Mouse (Mus musculus) limb, embryonic 10.5 days (tissue): ENCODE measurements around the gene Gcc2. TPM values are rescaled to one million over a fixed set of nuclear protein-coding genes. Genes with fewer than 3 reads are reported as not detected.
"Not testable (repeated sequence)": the region's sequence is repeated elsewhere in the genome, so short reads cannot be mapped to it uniquely, and the experiment has no call there.

Experiments used
- DNase-seq: peaks from one replicate; pipeline ENCODE4 v3.0.0-alpha.2; 2017; ENCODE audit warnings: low spot score
- H3K27ac ChIP-seq: fragments of 300-500 bp; sonication (generic); 2 replicates; pipeline ENCODE4 v1.5.1; 2016; ENCODE audit warnings: mild to moderate bottlenecking
- H3K27me3 ChIP-seq: fragments of 300-500 bp; sonication (generic); 2 replicates; pipeline ENCODE4 v1.6.1; 2016; ENCODE audit warnings: low read depth, mild to moderate bottlenecking; ENCODE audit not compliant: poor library complexity, severe bottlenecking
- H3K36me3 ChIP-seq: fragments of 300-500 bp; sonication (generic); 2 replicates; pipeline ENCODE4 v1.6.1; 2016; ENCODE audit warnings: mild to moderate bottlenecking, moderate library complexity
- H3K4me1 ChIP-seq: fragments of 300-500 bp; sonication (generic); 2 replicates; pipeline ENCODE4 v1.6.1; 2016
- H3K4me3 ChIP-seq: fragments of 300-500 bp; sonication (generic); 2 replicates; pipeline ENCODE4 v1.5.1; 2016; ENCODE audit warnings: mild to moderate bottlenecking, moderate library complexity
- H3K9me3 ChIP-seq: fragments of 300-500 bp; sonication (generic); replicated peaks from 2 replicates; pipeline ENCODE4 v1.6.1; 2016; ENCODE audit warnings: mild to moderate bottlenecking
- WGBS: fragments of 180-500 bp; shearing (Covaris S2); methylation state at CpG from one replicate; pipeline ENCODE4 v1.1.7; 2016; 5-methylcytosine and 5-hydroxymethylcytosine counted together
- polyA plus RNA-seq: library from polyadenylated mRNA; unstranded; fragments of >200 nt; fragmentation: Nextera tagmentation; extraction: Ambion mirVana; gene quantifications from 2 replicates; pipeline ENCODE4 v1.2.1, GENCODE M21; 2016

Gcc2 gene
- polyA plus RNA-seq, 1 experiment from 2014 or later = 61.4 TPM

GRCm38 (mm10) chr10:58223161-58223560 is 32.1 kb upstream of the Gcc2 start:
- WGBS = 87% methylated on average over 4 of the region's 6 CpGs
- H3K4me1 ChIP-seq, H3K27me3 ChIP-seq, DNase-seq, H3K36me3 ChIP-seq, H3K27ac ChIP-seq, H3K4me3 ChIP-seq: not testable (repeated sequence)
- peaks cover 10% of the 10 kb centered on the region for H3K9me3 ChIP-seq

DNA sequence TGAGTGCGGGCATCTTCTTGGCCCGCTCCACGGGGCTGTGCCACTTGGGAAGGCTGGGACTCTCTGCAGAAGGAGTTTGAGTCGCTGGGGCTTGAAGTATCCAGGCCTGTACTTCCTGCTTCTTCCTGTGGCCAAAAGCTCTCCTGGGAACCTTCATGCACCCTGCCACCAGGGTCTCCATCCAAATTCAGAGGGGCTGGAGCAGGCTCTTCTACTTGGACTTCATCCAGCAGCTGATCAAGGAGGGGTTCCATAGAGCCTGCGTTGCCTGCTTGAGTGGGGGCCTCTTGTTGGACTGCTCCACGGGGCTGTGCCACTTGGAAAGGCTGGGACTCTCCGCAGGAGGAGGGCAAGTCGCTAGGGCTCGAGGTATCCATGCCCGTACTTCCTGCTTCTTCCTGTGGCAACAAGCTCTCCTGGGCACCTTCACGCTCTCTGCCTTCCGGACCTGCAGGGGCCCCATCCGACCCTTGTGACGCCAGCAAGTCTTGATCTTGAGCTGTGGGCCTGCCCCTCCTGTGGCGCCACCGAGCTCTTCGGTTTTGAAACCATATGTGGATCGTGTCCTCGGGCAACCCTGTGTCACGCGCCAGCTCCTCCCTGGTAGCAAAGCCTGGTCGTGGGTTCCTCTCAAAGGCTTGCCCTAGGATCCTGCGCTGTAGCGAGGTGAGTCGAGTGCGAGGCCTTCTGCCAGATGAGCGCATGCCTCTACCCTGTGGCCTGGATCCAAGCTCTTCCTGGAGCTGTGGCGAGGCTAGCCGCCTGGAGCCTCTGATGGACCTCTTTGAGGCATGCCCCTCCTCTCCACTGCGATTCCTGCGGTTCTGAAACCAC is 31.1 kb upstream of the Gcc2 start:
- WGBS = 85% methylated on average over 31 of the region's 31 CpGs
- not testable (repeated sequence) for H3K36me3 ChIP-seq, H3K4me3 ChIP-seq, H3K27me3 ChIP-seq, H3K4me1 ChIP-seq, H3K27ac ChIP-seq
- H3K9me3 ChIP-seq = peaks cover 10% of the 10 kb centered on the region
- DNase-seq = peak; percentile 70

DNA sequence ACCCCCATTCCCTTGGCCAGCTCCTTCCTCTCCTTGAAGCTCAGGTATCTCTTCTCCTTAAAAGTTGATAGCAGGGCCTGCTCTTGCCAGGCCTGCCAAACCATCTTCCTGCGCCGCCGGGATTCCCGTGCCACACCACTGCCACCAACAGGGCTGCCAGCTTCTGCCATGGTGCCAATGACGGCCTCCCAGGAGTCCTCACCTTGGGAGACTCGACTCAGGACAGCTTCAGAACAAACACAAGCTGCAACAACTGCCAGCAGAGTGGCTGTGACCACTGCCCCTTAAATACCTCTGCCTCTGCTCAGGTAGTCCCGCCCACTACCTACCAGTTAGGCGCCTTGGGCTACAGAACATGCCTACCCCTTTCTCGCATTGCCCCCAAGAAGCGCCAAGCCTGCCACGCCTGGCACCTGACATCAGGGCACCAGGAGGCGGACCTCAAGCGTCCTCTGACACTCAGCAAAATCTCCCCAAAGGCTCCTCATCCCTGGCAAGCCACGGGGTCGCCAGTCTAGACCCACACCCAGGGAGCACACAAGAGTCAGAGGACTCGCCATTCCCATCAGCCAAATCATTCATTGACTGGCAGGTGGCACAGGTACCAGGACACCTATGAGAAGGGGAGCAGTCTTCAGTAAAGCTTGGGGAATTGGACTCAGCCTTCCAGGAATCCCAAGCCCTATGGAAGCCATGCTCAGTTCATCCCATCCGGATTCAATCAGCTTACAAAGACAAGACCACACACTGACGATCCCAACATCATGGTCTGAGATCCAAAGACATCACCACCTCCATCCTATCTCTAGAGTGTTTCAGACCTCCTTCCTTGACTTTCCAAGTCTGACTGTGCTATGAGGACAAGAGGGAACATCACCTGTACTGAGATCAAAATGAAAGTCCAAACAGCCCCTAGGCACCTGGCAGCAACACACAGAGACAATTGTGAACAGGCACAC is 30.2 kb upstream of the Gcc2 start, which contains the start of gene AW822073:
TSS of gene AW822073 (minus strand) at position 104 of the 959 bp plus-strand sequence.
- WGBS = 87% methylated on average over 18 of the region's 18 CpGs

GRCm38 (mm10) chr10:58226357-58226756 is 28.9 kb upstream of the Gcc2 start:
- H3K36me3 ChIP-seq, H3K27me3 ChIP-seq, H3K27ac ChIP-seq, H3K4me3 ChIP-seq, H3K4me1 ChIP-seq: not testable (repeated sequence)
- peak; percentile 51 for DNase-seq
- 76% methylated on average over 4 of the region's 4 CpGs for WGBS
- H3K9me3 ChIP-seq = peaks cover 10% of the 10 kb centered on the region

More for the DNA sequence above, 30.2 kb upstream of the Gcc2 start, which contains the start of gene AW822073:
- not testable (repeated sequence) for H3K36me3 ChIP-seq, H3K27ac ChIP-seq, H3K4me1 ChIP-seq, H3K4me3 ChIP-seq, H3K27me3 ChIP-seq
- H3K9me3 ChIP-seq = peaks cover 10% of the 10 kb centered on the region
- peak; percentile 49 for DNase-seq

GRCm38 (mm10) chr10:58227798-58228197 is 27.5 kb upstream of the Gcc2 start:
- H3K4me3 ChIP-seq, H3K36me3 ChIP-seq, H3K27ac ChIP-seq, H3K27me3 ChIP-seq, H3K4me1 ChIP-seq, DNase-seq: not testable (repeated sequence)
- H3K9me3 ChIP-seq = peaks cover 17% of the 10 kb centered on the region
- WGBS = 90% methylated on average over 3 of the region's 6 CpGs

GRCm38 (mm10) chr10:58230021-58230420 is 25.3 kb upstream of the Gcc2 start:
- H3K4me3 ChIP-seq, H3K4me1 ChIP-seq, H3K27me3 ChIP-seq, H3K27ac ChIP-seq, DNase-seq, H3K36me3 ChIP-seq: not testable (repeated sequence)
- peaks cover 14% of the 10 kb centered on the region for H3K9me3 ChIP-seq
- WGBS = 58% methylated on average over 3 of the region's 3 CpGs

DNA sequence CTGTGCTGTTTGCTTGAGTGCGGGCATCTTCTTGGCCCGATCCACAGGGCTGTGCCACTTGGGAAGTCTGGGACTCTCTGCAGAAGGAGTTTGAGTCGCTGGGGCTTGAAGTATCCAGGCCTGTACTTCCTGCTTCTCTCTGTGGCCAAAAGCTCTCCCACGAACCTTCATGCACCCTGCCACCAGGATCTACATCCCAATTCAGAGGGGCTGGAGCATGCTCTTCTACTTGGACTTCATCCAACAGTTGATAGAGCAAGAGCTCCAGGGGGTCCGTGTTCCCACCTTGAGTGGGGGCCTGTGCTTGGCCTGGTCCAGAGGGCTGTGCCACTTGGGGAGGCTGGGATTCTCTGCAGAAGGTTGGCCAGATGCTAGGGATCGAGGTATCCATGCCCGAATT is 24.2 kb upstream of the Gcc2 start:
- peak; percentile 37 for DNase-seq
- WGBS = 84% methylated on average over 5 of the region's 7 CpGs
- peaks cover 14% of the 10 kb centered on the region for H3K9me3 ChIP-seq
- not testable (repeated sequence) for H3K36me3 ChIP-seq, H3K4me3 ChIP-seq, H3K27ac ChIP-seq, H3K4me1 ChIP-seq, H3K27me3 ChIP-seq

GRCm38 (mm10) chr10:58231779-58232640 is 23.3 kb upstream of the Gcc2 start:
- not testable (repeated sequence) for H3K4me1 ChIP-seq, H3K36me3 ChIP-seq, H3K27ac ChIP-seq, H3K4me3 ChIP-seq, H3K27me3 ChIP-seq
- 87% methylated on average over 35 of the region's 35 CpGs for WGBS
- peaks cover 13% of the 10 kb centered on the region for H3K9me3 ChIP-seq
- peak; percentile 81 for DNase-seq

DNA sequence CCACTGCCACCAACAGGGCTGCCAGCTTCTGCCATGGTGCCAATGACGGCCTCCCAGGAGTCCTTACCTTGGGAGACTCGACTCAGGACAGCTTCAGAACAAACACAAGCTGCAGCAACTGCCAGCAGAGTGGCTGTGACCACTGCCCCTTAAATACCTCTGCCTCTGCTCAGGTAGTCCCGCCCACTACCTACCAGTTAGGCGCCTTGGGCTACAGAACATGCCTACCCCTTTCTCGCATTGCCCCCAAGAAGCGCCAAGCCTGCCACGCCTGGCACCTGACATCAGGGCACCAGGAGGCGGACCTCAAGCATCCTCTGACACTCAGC is 22.7 kb upstream of the Gcc2 start, which contains the start of gene Duxf3:
TSS of gene Duxf3 (minus strand) at position 35 of the 329 bp plus-strand sequence.
- DNase-seq, H3K4me3 ChIP-seq, H3K27ac ChIP-seq, H3K27me3 ChIP-seq, H3K4me1 ChIP-seq, H3K36me3 ChIP-seq: not testable (repeated sequence)
- H3K9me3 ChIP-seq = peaks cover 14% of the 10 kb centered on the region
- WGBS = 89% methylated on average over 6 of the region's 8 CpGs

GRCm38 (mm10) chr10:58233054-58233739 is 22.1 kb upstream of the Gcc2 start:
- not testable (repeated sequence) for H3K4me1 ChIP-seq, H3K27ac ChIP-seq, H3K27me3 ChIP-seq, H3K4me3 ChIP-seq, DNase-seq, H3K36me3 ChIP-seq
- WGBS = 77% methylated on average over 10 of the region's 10 CpGs
- H3K9me3 ChIP-seq = peaks cover 15% of the 10 kb centered on the region

GRCm38 (mm10) chr10:58233740-58234121 is 21.6 kb upstream of the Gcc2 start:
- H3K4me1 ChIP-seq = not testable (repeated sequence)

GRCm38 (mm10) chr10:58234985-58235384 is 20.3 kb upstream of the Gcc2 start:
- H3K27me3 ChIP-seq, H3K4me3 ChIP-seq, H3K36me3 ChIP-seq, H3K27ac ChIP-seq, DNase-seq, H3K4me1 ChIP-seq: not testable (repeated sequence)
- peaks cover 17% of the 10 kb centered on the region for H3K9me3 ChIP-seq
- WGBS = 85% methylated on average over 4 of the region's 4 CpGs

More at GRCm38 (mm10) chr10:58233740-58234121, 21.6 kb upstream of the Gcc2 start:
- H3K27ac ChIP-seq, H3K36me3 ChIP-seq, H3K4me3 ChIP-seq, H3K27me3 ChIP-seq: not testable (repeated sequence)
- peak; percentile 28 for DNase-seq
- peaks cover 15% of the 10 kb centered on the region for H3K9me3 ChIP-seq
